Mouse (Mus musculus) left cerebral cortex, adult 8-10 months (tissue): ENCODE results near the gene Irf3. TPM values are rescaled to one million over a fixed set of nuclear protein-coding genes. Genes with fewer than 3 reads are reported as not detected.
A peak's percentile ranks its signal among the peaks of the same experiment; 100 is the strongest.

Experiments used
- DNase-seq, 2 experiments: peaks; one replicate each; pipeline ENCODE4 v3.0.0; 2022; ENCODE audit warnings: low spot score in 2 of 2
- total RNA-seq, 4 experiments: library from RNA; stranded (reverse); gene quantifications; 2 replicates each; pipeline ENCODE4 v1.2.4; 2022

Irf3 gene
- total RNA-seq, 4 experiments from 2014 or later: 23.6 to 42.1 (median 32.8) TPM

- no peak for DNase-seq
Observed at GRCm38 (mm10) chr7:44973415-44974130, 23.9 kb upstream of the Irf3 start.

- peak; percentile 81 to 84 for DNase-seq
Observed at GRCm38 (mm10) chr7:44974383-44975116, 22.9 kb upstream of the Irf3 start, which contains the start of gene Cpt1c. Gene Cpt1c, minus strand, starts transcription at chr7:44974851.

DNA sequence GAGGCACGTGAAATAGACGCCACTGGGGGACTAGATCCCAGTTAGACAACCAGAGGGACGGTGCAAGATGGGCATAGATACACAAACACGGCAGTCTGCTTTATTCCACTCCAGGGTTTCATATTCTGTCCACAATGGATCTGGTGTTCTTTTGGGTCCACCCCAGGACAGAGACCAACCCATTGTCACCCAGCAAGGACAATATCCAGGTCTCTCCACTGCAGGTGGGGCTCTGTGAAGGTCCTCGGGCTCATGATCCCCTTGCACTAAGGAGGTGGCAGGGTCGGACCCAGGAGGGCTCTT is 22.4 kb upstream of the Irf3 start:
- no peak for DNase-seq

- no peak for DNase-seq
Observed at GRCm38 (mm10) chr7:44978300-44978699, 19.1 kb upstream of the Irf3 start.

- no peak for DNase-seq
Observed at GRCm38 (mm10) chr7:44981539-44981938, 15.9 kb upstream of the Irf3 start.

DNA sequence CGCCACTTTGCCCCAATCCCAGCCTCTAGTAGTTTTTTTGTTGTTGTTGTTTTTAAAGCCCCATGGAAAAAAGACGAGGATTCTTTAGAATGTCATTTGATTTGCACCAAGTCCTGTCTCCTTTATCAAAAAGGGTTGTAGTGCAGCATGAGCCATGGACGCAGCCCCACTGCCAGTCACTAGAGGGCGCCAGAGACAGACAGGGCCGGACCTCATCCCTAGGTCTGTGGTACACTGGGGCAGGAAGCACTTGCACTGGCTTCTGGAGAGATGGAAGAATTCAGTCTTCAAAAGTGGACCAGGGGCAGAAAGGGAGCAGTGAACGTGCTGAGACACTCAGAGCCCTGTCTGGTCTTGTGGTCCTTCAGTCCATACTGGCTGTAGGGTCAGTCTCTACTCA is 14.4 kb upstream of the Irf3 start:
- peak in 1 of 2 experiments; percentile 81 for DNase-seq

DNA sequence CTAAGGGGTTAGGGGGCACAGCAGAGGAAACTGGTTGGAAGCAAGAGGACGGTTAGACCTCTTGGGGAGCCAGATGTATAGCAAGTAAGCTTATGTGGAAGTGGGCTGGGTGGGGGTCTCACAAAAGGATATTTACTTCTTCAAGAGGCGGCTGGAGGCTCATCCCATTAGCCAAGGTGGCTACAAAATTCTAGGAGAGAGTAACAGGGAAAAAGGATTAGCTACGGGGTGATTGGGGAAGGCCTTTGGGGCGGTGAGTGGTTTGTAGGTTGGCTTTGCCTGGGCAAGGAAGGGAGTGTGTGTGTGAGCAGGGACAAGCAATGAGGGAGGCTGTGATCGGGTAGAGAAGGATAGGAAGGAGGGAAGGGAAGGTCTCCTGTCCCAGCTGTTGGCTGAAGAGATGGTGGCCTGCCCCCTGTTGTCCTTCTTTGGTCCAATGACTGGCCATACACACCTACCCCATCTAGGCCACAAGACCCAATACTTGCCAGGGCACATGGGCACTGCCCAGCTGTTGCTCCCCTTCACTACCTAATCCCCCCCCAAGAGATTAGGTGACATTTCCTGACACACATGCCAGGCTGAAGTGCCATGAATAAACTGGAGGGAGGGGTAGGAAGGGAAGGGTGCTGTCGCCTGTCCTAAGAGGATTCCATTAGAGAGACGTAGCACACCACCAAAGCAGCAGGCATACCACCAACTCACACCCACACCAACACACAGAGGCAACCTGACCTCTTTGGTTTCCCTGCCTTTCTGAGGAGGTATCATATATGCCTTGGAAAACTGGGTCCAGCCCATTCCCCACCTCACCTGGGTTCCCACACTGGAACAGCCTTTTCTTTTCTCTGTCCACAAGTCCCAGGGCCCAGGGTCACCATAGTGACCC is 13.3 kb upstream of the Irf3 start:
- DNase-seq: no peak

DNA sequence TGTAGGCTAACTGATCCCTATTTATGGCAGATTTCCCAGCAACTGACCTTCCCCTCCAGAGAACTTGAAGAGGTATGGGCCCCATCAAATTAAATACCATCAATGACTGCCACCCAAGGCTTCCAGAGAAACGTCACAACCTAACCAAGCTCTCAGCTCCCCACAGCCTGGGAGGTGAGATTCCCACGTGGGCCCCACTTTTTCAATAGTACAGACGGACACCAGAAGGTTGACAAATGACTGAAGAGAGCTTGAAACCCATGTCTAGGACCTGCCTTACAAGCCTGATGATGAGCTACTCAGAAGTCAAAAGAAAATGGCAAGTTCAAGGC is 12.6 kb upstream of the Irf3 start:
- no peak for DNase-seq

DNA sequence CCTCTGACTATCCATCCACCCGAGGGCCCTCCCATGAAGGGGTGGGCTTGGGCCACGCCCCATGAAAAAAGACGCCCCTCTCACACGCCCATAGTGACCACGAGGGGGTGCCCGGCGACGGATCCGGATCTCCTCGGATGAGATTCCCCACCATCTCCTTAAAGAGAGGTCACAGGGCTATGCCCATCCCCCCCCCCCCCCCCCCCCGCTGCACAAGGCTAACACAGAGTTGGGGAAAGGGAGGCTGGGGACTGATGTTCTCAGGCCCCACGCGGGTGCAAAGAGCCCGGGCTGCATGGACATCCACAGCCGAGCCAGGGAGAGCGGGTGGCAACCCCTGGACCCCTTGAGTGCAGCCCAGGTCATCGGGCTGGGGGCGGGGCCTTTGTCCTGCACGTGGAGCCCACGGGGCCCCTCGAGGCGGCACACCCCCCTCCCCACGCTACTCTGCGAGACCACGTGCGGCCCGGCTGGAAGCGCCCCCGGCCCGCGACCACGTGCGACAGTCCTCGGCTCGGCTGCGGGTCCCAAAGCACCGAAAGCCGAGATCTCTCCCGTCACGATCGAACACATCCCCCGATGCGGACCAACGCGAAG is 11.8 kb upstream of the Irf3 start:
- DNase-seq: peak in 1 of 2 experiments; percentile 58

DNA sequence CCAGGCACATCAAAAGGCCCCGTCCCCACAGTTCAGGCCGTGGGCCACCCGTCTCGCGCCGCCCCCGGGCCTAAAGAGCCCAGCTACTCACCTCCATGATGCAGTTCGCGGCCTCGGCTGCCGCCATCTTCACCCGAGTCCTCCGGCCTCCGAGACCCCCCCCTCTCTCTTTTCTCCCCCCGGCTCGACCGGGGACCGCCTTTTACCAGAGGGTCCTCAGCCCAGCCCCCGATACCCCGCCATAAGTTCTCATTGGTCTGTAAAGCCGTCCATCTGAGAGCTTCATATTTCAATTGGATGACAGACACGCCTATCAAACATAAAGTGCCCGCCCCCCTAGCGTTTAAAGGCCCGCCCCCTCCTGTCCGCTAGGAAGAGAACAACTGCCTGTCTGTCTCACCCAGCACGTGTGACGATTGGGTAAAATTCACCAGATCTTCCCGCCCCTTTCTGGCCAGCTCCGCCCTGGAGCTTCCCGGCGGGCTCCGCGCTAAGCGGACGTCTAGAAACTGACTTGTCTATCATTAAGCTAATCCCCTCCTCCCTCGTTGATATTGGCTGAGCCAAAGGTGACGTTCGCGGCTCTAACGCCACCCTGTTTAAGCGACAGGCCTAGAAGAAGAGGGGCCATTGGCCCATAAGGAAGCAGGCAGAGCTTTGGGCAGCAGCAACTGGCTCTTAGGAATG is 11.1 kb upstream of the Irf3 start, which contains the start of gene Prmt1:
Gene Prmt1, minus strand, starts transcription at position 377 of the 687 bp plus-strand sequence.
- peak; percentile 94 to 100 for DNase-seq

DNA sequence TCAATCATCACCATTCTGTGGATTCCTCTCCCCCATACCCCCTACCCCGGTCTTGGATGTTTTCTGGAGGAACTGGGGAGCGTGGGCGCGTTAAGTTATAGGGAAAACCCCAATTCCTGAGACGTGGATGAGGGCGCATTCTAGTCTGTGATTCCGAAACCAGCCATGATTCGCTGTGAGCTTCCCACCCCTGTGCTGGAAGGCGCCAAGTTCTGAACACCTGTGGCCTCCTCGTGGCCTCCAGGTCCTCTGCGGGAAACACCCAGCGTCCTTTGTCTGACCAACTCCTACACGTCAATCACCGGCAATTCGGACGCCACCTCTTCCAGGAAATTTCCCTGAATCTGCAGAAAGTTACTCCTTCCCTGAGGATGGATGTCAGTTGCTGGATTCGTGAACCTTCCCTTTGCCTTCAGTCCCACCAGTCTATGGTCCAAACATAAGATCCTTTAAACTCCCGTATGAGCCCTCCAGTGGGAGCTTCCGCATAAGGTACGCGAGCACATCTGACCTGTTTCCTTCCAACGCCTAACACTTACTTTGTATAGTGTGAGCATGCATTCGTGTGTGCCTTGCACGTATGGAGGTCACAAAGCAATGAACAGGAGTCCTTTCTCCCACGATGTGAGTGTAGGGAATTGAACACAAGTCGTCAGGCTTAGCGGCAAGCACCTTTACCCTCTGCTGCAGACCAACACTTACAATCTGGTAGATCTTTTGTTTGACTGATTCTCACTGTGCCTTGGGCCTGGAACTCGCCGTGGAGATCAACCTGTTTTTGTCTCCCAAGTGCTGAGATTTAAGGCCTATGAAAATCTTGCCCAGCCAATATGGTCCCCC is 10.3 kb upstream of the Irf3 start:
- no peak for DNase-seq

- DNase-seq: no peak
Observed at GRCm38 (mm10) chr7:44996672-44997071, 776 bp upstream of the Irf3 start.

- DNase-seq: no peak
Observed at GRCm38 (mm10) chr7:44997940-44998428, 536 bp downstream of the Irf3 start.

DNA sequence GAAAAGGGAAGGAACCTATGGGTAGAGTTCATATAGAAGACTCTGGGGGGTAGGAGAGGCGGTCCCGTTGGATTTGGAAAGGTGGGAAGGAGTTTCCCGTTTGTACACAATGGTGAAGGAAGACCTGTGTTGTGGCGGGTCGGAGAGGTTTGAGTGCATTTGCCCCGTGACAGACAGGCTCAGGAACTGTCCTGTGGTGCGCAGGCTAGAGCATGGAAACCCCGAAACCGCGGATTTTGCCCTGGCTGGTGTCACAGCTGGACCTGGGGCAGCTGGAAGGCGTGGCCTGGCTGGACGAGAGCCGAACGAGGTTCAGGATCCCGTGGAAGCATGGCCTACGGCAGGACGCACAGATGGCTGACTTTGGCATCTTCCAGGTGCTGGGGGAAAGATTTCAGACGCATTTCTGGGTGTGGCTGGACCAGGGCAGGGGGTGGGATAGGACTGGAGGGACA is 1.1 kb downstream of the Irf3 start, which contains the start of gene Bcl2l12:
Gene Bcl2l12, minus strand, starts transcription at position 212 of the 455 bp plus-strand sequence.
- DNase-seq: no peak

GRCm38 (mm10) chr7:44999753-45000152 is 2.3 kb downstream of the Irf3 start:
- DNase-seq: no peak

- DNase-seq: no peak
Observed at GRCm38 (mm10) chr7:45000539-45001114, 3.2 kb downstream of the Irf3 start.

DNA sequence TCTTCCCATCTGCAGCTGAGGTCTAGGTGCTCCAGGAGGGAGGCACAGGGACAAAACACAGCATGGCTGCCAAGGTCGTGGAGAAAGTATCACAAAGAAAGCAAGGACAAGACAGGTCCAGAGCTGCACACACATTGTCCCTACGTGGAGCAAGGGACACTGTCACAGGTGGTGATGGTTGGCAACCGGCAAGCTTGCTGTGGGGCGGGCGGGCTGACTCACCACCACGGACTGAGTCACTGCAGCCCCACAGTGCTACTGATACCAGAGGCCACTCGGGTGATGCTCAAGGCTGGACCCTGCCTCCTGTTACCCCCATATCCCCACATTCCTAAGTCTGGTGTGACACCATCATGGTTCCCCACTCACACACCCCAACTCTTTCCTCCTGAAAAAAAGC is 5.0 kb downstream of the Irf3 start:
- DNase-seq: no peak

DNA sequence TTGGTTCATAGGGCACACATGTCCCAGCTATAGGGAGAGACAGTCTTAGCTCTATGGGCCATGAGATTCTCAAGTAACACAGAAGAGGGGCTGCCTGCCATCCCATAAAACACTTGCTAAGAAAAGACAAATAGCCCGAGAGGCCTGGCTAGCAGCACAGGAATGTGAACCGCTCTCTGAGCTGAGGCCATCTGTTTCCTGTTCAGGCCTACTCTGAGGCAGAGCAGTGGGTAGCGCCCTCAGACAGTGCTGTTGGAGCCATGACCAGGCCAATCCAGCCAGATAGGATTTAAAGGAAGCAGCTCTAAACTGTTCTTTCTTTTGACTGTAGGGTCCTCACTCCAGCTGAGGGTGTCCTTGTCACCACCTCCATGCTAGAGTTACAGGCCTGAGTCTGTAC is 7.1 kb downstream of the Irf3 start:
- DNase-seq: no peak

- DNase-seq: no peak
Observed at GRCm38 (mm10) chr7:45005321-45005992, 8.0 kb downstream of the Irf3 start.
